Mouse (Mus musculus) spleen, adult 18-20 months (tissue): Measurements from ENCODE around the gene Clip1.

ENCODE experiments used
- DNase-seq, 2 experiments: peaks; one replicate each; pipeline ENCODE4 v3.0.0; 2022; ENCODE audit warnings: mixed read lengths in 2 of 2

Clip1 gene

GRCm38 (mm10) chr5:123599319-123599718, 85.1 kb downstream of the Clip1 start:
- no peak for DNase-seq

- DNase-seq = no peak
Measured at GRCm38 (mm10) chr5:123593622-123594280, 90.7 kb downstream of the Clip1 start.

GRCm38 (mm10) chr5:123580043-123580442, 104.4 kb downstream of the Clip1 start:
- DNase-seq = no peak

GRCm38 (mm10) chr5:123576696-123577095, 107.7 kb downstream of the Clip1 start:
- no peak for DNase-seq

- DNase-seq = no peak
Measured at GRCm38 (mm10) chr5:123573362-123573761, 111.1 kb downstream of the Clip1 start.

- peak; percentile 96 to 97 for DNase-seq
Measured at GRCm38 (mm10) chr5:123572357-123573186, 111.8 kb downstream of the Clip1 start, which contains the start of gene Vps33a. Gene Vps33a (minus strand): TSS chr5:123573038.

- no peak for DNase-seq
Measured at GRCm38 (mm10) chr5:123561128-123561527, 123.3 kb downstream of the Clip1 start.

GRCm38 (mm10) chr5:123559588-123559987, 124.8 kb downstream of the Clip1 start:
- DNase-seq = no peak

GRCm38 (mm10) chr5:123556451-123556850, 128.0 kb downstream of the Clip1 start:
- no peak for DNase-seq

- no peak for DNase-seq
Measured at GRCm38 (mm10) chr5:123555693-123556092, 128.7 kb downstream of the Clip1 start.

- DNase-seq = no peak
Measured at GRCm38 (mm10) chr5:123533801-123534200, 150.6 kb downstream of the Clip1 start.

GRCm38 (mm10) chr5:123530056-123530455, 154.4 kb downstream of the Clip1 start:
- DNase-seq = no peak

GRCm38 (mm10) chr5:123528641-123529040, 155.8 kb downstream of the Clip1 start:
- DNase-seq = no peak
